Mouse (Mus musculus) stomach, embryonic 15.5 days (tissue): ENCODE measurements around the gene Fgf14. TPM values are rescaled to one million over a fixed set of nuclear protein-coding genes. Genes with fewer than 3 reads are reported as not detected.
"Not testable (repeated sequence)": the region's sequence is repeated elsewhere in the genome, so short reads cannot be mapped to it uniquely, and the experiment has no call there.

Experiments
- ATAC-seq: fragments of 200-750 bp; cut with Nextera tagmentation; 2 replicates; pipeline ENCODE4 v1.8.0; 2017; ENCODE audit warnings: low read depth, moderate number of reproducible peaks, moderate TSS enrichment; ENCODE audit not compliant: insufficient read depth, low FRiP score
- H3K27ac ChIP-seq: fragments of 300-500 bp; sonication (generic); 2 replicates; pipeline ENCODE4 v1.5.1; 2015; ENCODE audit warnings: mild to moderate bottlenecking, inconsistent platforms
- H3K27me3 ChIP-seq: fragments of 300-500 bp; sonication (generic); replicated peaks from 2 replicates; pipeline ENCODE4 v1.6.1; 2015; ENCODE audit warnings: inconsistent platforms
- H3K36me3 ChIP-seq: fragments of 300-500 bp; sonication (generic); 2 replicates; pipeline ENCODE4 v1.6.1; 2015; ENCODE audit warnings: inconsistent platforms
- H3K4me1 ChIP-seq: fragments of 300-500 bp; sonication (generic); 2 replicates; pipeline ENCODE4 v1.6.1; 2015; ENCODE audit warnings: inconsistent platforms
- H3K4me2 ChIP-seq: fragments of 300-500 bp; sonication (generic); 2 replicates; pipeline ENCODE4 v1.6.1; 2015; ENCODE audit warnings: mild to moderate bottlenecking, inconsistent platforms
- H3K4me3 ChIP-seq: fragments of 300-500 bp; sonication (generic); replicated peaks from 2 replicates; pipeline ENCODE4 v1.5.1; 2015; ENCODE audit warnings: inconsistent platforms
- H3K9ac ChIP-seq: fragments of 300-500 bp; sonication (generic); 2 replicates; pipeline ENCODE4 v1.6.1; 2015; ENCODE audit warnings: inconsistent platforms
- H3K9me3 ChIP-seq: fragments of 300-500 bp; sonication (generic); 2 replicates; pipeline ENCODE4 v1.6.1; 2016; ENCODE audit warnings: inconsistent platforms
- WGBS: fragments of 180-500 bp; shearing (Covaris S2); methylation state at CpG from one replicate; pipeline ENCODE4 v1.1.7; 2015; 5-methylcytosine and 5-hydroxymethylcytosine counted together
- polyA plus RNA-seq: library from polyadenylated mRNA; unstranded; fragments of >200 nt; fragmentation: Nextera tagmentation; extraction: Ambion mirVana; gene quantifications from 2 replicates; pipeline ENCODE4 v1.2.1, GENCODE M21; 2015

The Fgf14 gene
- polyA plus RNA-seq, 1 experiment from 2014 or later = 1.5 TPM

DNA sequence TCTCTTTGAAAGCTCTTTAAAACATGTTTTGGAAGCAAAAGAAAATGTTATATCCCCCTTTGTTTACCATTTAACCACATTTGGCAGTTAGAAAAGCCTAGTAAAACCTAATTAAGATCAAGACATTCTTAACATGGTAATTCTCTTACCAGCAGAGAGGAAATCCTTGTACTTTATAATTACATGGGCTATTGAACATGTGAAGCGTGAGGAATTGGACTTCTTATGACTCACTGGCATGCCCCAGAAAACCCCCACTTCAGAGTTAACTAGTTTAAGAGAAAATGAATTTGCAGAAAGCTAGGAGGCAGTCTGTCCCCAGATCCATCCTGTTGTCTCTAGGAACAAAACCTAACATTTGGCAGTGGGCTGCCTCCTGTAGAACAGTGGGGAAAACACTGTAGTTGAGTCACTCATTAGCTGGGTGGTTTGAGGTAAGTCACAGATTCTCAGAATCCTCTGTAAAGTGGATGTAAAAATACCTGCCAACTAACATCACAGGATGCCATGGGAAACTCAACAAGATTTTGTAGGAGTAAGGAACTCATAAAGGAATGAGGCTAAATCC lies 513.2 kb downstream of the Fgf14 start:
- no peak overlapping the region for H3K4me2 ChIP-seq
- H3K36me3 ChIP-seq = no peaks in the 10 kb centered on the region
- no peak overlapping the region for H3K27ac ChIP-seq
- ATAC-seq = no peak
- H3K4me1 ChIP-seq = no peaks in the 10 kb centered on the region
- H3K9ac ChIP-seq = no peak overlapping the region
- no peaks in the 10 kb centered on the region for H3K9me3 ChIP-seq
- 77% methylated on average over 1 of the region's 1 CpGs for WGBS
- H3K27me3 ChIP-seq = no peaks in the 10 kb centered on the region
- no peak overlapping the region for H3K4me3 ChIP-seq

DNA sequence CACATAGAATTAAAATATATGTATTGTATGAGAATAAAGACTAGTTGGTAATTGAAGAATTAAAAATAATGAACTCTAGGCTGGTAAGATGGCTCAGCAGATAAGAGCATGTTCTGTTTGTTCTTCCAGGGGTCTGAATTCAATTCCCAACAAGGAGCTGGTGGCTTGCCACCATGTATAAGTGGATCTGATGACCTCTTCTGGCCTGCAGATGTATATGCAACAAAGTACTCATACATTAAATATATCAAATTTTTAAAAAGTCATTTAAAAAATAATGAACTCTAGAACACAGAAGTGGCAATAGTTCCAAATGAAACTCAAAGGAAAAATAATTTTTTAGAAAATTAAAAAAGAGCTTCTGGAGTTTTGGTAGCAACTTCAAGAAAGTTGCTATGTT lies 529.5 kb downstream of the Fgf14 start:
- Histone ChIP-seq H3K4me3 (no peak overlapping the region), H3K4me1 (no peaks in the 10 kb centered on the region), H3K9ac (no peak overlapping the region), H3K27ac (no peak overlapping the region), H3K36me3 (no peaks in the 10 kb centered on the region), H3K27me3 (no peaks in the 10 kb centered on the region), H3K9me3 (no peaks in the 10 kb centered on the region), H3K4me2 (no peak overlapping the region)
- no peak for ATAC-seq

DNA sequence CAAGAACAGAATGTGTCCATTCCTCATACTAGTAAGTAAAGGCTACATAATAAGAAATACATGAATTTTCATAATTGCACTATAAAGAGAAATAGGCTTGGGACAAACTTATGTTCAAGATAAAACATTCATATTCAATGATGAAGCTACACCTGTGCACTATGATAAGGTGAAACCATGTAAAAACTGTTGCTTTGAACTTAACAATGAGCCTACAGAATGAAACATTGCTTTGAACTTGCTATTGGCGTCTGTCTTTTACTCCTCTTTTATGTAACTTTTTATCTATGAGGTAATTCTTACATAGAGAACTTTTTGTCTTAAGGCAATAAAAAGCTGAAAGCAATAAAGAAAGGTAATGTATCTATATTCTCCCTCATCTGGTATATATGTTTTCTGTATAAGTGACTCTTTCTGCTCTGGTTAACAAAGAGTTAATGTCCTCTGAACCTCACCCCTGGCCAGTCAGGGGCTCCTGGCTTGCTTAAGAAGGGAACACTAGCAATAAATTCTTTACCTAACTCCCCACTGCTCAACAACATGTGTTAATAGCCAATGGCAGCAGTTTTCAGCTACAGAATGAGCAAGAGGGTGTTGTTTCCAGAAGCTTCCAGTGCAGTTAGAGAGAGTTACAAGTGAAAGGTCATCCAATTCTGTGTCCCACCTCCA lies 569.6 kb downstream of the Fgf14 start:
- Histone ChIP-seq H3K9ac (no peak overlapping the region), H3K4me3 (no peak overlapping the region), H3K27ac (no peak overlapping the region), H3K9me3 (no peaks in the 10 kb centered on the region), H3K36me3 (no peaks in the 10 kb centered on the region), H3K4me1 (no peaks in the 10 kb centered on the region), H3K4me2 (no peak overlapping the region), H3K27me3 (no peaks in the 10 kb centered on the region)
- WGBS = 81% methylated on average over 1 of the region's 1 CpGs
- no peak for ATAC-seq

DNA sequence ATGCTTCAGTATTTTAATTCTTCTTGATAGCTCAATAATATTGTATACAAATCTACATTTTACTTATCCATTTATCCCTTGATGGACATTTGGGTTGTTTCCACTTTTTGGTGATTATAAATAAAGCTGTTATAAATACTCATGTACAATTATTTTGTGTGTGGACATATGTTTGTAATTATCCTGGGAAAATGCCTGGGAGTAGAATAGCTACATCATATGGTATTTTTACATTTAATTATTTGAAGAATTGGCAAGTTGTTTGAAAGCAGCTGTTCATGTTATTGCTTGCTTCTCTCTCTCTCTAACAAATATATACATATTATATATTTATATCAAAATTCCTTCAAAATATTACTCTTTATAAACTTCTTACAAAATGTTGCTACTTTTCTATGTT lies 593.8 kb downstream of the Fgf14 start:
- no peak for ATAC-seq
- Histone ChIP-seq H3K27ac (no peak overlapping the region), H3K36me3 (no peaks in the 10 kb centered on the region), H3K27me3 (no peaks in the 10 kb centered on the region), H3K4me1 (no peaks in the 10 kb centered on the region), H3K9ac (no peak overlapping the region), H3K4me2 (no peak overlapping the region), H3K4me3 (no peak overlapping the region), H3K9me3 (no peaks in the 10 kb centered on the region)

DNA sequence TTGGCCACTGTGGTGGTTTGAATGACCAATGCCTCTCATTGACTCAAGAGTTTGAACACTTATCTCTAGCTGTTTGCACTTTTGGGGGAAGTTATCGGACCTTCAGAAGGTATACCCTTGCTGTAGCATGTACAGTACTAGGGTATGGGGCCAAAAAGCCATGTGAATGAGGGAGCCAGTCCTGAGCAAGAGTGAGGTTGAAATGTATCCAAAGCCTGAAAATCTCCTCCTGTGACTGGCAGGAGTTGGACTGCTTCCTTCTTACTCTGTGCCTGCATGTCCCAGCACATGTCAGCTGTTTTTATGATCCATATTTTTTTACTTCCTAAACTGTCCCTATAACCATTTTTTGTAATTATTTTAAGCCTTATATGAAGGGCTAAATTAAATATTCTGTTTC lies 632.9 kb downstream of the Fgf14 start:
- no peak overlapping the region for H3K4me2 ChIP-seq

DNA sequence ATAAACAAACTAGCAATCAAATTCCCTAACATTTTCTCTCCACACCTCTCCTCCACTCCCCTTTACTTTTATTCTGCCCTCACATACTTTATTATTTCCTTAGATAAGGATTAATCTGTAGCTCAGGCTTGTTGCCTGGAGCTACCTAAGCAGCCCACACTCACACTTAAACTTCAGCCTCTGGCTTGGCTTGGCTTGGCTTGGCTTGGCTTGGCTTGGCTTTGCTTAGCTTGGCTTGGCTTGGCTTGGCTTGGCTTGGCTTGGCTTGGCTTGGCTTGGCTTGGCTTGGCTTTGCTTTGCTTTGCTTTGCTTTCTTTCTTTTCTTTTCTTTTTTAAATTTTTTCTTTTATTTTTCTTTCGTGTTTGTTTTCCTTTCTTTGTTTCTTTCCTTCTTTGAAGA lies 636.3 kb downstream of the Fgf14 start:
- ATAC-seq = no peak
- WGBS = 77% methylated on average over 1 of the region's 1 CpGs
- H3K9me3 ChIP-seq = no peaks in the 10 kb centered on the region
- H3K27ac ChIP-seq = no peak overlapping the region
- H3K4me2 ChIP-seq = no peak overlapping the region
- no peak overlapping the region for H3K9ac ChIP-seq
- no peaks in the 10 kb centered on the region for H3K4me1 ChIP-seq
- H3K36me3 ChIP-seq = no peaks in the 10 kb centered on the region
- H3K4me3 ChIP-seq = no peak overlapping the region
- no peaks in the 10 kb centered on the region for H3K27me3 ChIP-seq

More for the DNA sequence above, 632.9 kb downstream of the Fgf14 start:
- Histone ChIP-seq H3K27ac (no peak overlapping the region), H3K36me3 (no peaks in the 10 kb centered on the region), H3K4me1 (no peaks in the 10 kb centered on the region), H3K27me3 (no peaks in the 10 kb centered on the region), H3K9ac (no peak overlapping the region), H3K9me3 (no peaks in the 10 kb centered on the region), H3K4me3 (no peak overlapping the region)
- 72% methylated on average over 1 of the region's 1 CpGs for WGBS
- no peak for ATAC-seq

DNA sequence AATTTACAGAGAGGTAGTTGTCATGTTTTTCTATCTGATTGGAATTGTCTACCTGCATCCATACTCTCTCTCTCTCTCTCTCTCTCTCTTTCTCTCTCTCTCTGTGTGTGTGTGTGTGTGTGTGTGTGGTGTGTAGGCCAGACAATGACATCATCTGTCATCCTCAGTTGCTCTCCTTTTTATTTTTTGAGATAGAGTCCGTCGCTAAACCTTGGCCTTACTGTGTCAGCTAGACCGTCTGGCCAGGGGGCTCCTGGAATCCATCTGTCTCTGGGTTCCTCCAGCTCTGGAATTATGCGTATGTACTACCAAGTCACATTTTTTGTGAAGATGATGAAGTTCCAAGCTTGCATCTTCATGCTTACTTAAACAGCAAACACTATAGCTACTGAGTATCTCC lies 639.5 kb downstream of the Fgf14 start:
- H3K9me3 ChIP-seq = no peaks in the 10 kb centered on the region
- no peaks in the 10 kb centered on the region for H3K4me1 ChIP-seq
- H3K4me3 ChIP-seq = no peak overlapping the region
- WGBS = 76% methylated on average over 4 of the region's 4 CpGs
- H3K27ac ChIP-seq = no peak overlapping the region
- H3K4me2 ChIP-seq = no peak overlapping the region
- ATAC-seq = no peak
- no peaks in the 10 kb centered on the region for H3K27me3 ChIP-seq
- H3K36me3 ChIP-seq = no peaks in the 10 kb centered on the region
- no peak overlapping the region for H3K9ac ChIP-seq

DNA sequence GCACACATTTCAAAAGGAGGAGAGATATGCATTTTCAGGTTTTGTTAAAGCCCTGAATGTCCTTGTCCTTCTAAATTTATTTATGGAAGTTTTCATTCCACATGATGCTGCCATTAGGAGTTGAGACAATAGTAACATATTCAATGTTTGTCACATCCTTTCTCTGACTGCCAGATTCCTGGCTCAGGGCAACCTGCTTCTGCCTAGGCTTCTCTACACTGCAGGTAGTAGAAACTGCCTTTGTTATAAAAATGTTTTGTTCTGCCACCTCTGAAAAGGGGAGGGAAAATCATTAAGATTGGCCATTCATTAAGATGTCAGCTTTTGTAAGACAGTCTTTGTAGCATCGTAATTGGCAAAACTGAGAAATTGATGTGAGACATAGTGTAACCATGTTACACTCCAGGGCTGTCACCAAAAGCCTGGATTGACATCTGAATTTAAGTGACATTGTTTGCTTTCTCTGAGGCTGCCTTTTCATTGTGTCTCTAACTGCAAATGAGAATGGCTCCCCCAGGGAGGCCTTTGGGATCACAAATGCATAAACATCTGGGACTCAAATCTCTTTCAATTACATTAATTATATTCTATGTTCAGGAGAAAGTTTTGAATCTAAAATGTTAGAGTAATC lies 640.2 kb downstream of the Fgf14 start:
- H3K27me3 ChIP-seq = no peaks in the 10 kb centered on the region
- H3K4me2 ChIP-seq = no peak overlapping the region
- no peak overlapping the region for H3K4me3 ChIP-seq
- H3K4me1 ChIP-seq = no peaks in the 10 kb centered on the region
- H3K27ac ChIP-seq = no peak overlapping the region
- WGBS = 70% methylated on average over 1 of the region's 1 CpGs
- H3K36me3 ChIP-seq = no peaks in the 10 kb centered on the region
- H3K9me3 ChIP-seq = no peaks in the 10 kb centered on the region
- ATAC-seq = no peak
- no peak overlapping the region for H3K9ac ChIP-seq

DNA sequence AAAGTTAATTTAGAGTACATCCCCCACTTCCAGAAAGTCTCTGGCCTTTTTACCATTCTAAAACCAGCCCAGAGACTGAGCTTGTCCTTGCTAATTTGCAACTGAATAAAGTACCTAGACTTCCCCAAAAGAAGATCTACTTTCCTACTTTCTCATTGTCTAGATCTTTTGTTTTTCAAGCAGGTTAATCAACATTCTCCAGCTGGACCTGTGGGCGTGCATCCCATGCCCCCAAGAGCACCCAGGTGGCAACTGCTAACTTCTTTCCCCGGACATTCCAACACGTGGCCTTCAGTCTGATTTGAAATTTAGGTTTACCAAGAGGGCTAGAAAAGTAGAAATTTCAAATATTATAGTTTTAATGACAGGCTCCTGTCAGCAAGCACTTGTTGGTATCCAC lies 643.6 kb downstream of the Fgf14 start:
- WGBS = 57% methylated on average over 3 of the region's 3 CpGs
- H3K9me3 ChIP-seq, H3K36me3 ChIP-seq, H3K4me2 ChIP-seq, H3K4me3 ChIP-seq, H3K9ac ChIP-seq, H3K27me3 ChIP-seq, H3K4me1 ChIP-seq, H3K27ac ChIP-seq, ATAC-seq: not testable (repeated sequence)

DNA sequence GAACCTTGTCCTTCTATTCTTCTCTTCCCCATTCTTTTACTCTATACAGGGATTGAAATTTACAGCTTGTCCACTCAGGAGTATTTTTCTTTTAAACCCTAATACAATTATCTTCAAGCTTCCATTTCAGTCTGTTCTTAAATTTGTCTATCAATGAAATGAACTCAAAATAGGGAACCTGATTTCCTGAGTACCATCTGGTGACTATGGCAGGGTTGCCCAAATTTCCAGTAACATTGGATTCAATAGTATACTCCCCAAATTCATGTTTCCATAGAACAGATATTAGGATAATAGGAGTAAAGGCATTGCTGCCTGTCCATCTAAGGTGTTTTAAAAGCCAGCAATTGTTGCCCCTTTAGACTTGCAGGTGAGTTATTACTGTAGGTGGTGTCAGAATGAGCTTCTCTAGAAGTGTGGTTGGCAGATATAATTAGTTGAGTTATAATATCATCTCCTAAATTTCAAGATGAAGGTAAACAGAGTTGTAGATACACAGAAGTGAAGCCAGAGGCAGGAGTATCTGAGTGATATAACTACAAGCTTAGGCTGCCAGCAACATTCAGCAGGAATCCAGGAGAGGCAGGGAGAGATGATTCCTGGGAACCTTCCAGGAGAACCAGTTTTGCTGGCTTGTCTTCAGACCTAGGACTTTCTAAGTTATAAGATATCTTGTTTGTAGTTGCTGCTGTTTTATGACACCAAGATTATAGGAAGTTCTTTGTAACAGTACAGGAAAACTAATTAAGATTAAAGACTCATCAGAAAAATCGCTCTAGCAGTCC lies 648.8 kb downstream of the Fgf14 start:
- H3K9me3 ChIP-seq = no peaks in the 10 kb centered on the region
- ATAC-seq = no peak
- 81% methylated on average over 1 of the region's 1 CpGs for WGBS

DNA sequence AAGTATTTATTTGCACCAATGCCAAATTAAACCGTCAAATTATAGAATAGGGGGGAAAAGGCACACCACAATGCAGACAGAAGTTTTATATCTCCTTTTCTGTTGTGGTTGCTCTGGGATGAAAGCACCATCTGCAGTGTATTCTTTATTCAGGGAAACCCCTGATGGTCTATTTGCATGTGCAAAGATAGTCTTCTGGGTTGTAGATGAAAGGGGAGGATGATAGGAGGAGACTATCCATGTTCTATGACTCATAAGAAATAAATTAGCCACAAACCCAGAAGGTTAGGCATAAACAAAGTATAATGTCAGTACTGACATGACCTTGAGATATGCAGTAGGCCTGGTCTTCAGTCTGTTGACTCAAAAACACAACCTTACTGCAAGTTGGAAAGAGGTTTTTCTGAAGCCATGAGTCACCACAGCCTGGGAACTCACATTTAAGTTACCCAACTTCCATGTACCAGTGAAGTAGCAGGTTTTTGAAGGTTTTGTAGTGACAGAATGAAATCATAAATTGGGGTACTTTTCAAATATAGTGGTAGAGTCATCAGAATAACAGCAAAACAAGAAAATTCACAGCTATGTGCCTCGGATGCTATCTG lies 686.2 kb downstream of the Fgf14 start:
- H3K4me1 ChIP-seq = no peaks in the 10 kb centered on the region
- no peaks in the 10 kb centered on the region for H3K27me3 ChIP-seq
- no peak overlapping the region for H3K4me2 ChIP-seq
- H3K4me3 ChIP-seq = no peak overlapping the region
- ATAC-seq = no peak
- WGBS = 71% methylated on average over 2 of the region's 2 CpGs
- H3K36me3 ChIP-seq = no peaks in the 10 kb centered on the region
- H3K9me3 ChIP-seq = no peaks in the 10 kb centered on the region
- no peak overlapping the region for H3K9ac ChIP-seq
- no peak overlapping the region for H3K27ac ChIP-seq

More for the DNA sequence above, 648.8 kb downstream of the Fgf14 start:
- no peaks in the 10 kb centered on the region for H3K27me3 ChIP-seq
- no peaks in the 10 kb centered on the region for H3K4me1 ChIP-seq
- no peaks in the 10 kb centered on the region for H3K36me3 ChIP-seq
- H3K4me3 ChIP-seq = no peak overlapping the region
- H3K9ac ChIP-seq = no peak overlapping the region
- H3K27ac ChIP-seq = no peak overlapping the region
- H3K4me2 ChIP-seq = no peak overlapping the region

DNA sequence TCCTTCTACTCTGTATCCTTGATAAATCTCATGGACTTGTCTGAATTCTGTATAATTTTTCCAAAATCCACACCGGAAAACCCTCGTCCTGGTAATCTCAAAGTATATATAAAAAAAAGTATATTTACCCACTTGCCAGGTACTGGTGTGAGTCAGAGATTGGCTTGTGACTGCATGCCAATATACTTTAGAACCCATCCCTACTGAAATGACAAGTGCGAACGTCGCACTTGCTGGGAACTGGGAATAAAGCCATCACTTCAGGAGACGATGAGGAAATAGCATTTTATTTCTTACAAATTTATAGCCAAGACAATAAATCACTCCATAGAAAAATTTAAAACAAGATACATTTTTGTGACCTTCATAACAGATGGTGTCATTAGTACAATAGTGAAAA lies 708.9 kb downstream of the Fgf14 start:
- Histone ChIP-seq H3K9me3 (no peaks in the 10 kb centered on the region), H3K4me1 (no peaks in the 10 kb centered on the region), H3K36me3 (no peaks in the 10 kb centered on the region), H3K4me3 (no peak overlapping the region), H3K27ac (no peak overlapping the region), H3K4me2 (no peak overlapping the region), H3K9ac (no peak overlapping the region), H3K27me3 (no peaks in the 10 kb centered on the region)
- no peak for ATAC-seq
- 81% methylated on average over 6 of the region's 6 CpGs for WGBS
